Mouse (Mus musculus): ENCODE results near the gene Drap1. TPM values are rescaled to one million over a fixed set of nuclear protein-coding genes. Genes with fewer than 3 reads are reported as not detected.
"Not testable (repeated sequence)": the region's sequence is repeated elsewhere in the genome, so short reads cannot be mapped to it uniquely, and the experiment has no call there.

Gene Drap1
- total and polyA plus RNA-seq, 3 experiments = 159 to 290 (median 273) TPM

DNA sequence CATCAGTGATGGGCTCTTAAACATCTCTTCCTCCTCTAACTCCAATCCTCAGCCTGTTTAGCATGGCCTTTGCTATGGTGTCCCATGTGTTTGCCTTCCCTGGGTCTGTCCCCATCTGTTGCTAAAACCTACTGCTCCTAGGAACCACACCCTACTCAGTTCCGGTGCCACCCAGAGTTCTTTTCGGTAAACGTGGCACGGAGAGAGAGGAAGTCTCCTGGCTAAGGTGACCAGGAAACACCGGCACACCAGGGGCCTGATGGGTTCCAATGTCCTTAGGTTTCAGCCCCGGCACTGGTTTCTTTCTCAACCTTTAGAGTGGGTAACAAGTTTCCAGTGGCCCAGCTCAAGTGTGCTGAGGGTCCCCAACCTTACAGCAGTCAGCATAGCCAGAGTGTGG lies 4.2 kb downstream of the Drap1 start:
- DNase-seq = no peak

DNA sequence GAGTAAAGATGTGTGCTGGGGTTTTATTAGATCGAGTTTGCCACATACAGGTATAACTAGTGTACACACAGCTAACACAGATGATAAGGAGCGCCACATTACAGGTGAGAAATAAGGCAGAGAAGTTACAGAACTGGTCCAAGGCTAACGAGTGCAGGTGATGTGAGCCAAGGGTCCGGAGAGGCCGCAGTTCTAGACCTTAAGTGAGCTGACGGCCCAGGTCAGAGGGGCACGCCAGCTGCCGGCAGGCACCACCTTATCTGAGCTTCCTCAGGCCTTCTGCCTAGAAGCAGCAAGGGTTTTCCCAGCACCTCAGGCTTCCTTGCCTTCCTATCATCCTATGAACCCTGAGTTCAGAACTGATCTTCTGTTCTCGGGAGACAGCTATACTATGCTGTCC lies 5.1 kb downstream of the Drap1 start:
- no peak for DNase-seq

DNA sequence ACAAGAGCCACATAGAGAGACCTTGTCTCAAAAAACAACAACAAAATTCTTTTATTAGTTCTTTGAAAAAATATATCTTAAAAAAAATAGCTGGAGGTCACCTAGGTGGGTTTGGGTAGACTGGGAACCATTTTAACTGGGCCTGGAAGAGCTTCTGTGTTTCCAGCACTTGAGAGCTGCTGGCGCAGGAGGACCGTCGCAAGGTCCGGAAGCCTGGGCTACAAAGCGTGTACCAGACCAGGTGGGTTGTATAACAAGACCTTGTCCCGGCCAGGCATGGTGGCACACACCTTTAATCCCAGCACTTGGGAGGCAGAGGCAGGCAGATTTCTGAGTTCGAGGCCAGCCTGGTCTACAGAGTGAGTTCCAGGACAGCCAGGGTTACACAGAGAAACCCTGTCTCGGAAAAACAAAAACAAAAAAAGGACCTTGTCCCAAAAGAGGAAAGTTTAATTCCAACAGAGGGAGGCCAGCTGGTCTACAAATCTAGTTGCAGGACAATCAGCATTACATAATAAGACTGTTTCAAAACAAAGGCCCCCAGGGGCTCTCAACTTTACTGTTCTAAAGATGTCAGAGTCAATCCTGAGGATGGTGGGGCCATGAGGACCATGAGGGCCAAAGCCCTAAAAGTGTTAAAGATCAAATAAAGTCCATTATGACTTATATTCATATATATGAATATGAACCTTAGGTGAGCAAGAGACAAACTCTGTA lies 5.9 kb downstream of the Drap1 start:
- DNase-seq = no peak

DNA sequence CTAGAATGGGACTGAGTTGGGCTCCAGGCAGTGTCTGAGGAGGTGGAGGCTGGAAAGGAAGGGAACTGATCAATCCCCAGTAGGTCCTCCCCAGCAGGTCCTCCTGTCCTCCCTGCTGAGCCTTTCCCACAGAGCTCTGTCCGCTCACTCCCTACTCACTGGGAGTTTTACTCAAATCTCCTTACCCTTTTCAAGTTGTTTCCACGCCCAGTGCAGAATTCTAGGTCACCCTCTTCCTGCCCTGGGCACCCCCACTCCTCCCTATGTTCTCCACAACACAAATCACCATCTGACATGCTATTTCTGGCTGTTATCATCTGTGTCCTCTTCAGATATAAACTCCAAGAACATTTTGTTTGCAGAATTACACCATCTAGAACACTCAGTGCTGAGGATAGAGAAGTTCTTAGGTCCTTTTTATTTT lies 10.2 kb downstream of the Drap1 start:
- peak; percentile 51 for DNase-seq

DNA sequence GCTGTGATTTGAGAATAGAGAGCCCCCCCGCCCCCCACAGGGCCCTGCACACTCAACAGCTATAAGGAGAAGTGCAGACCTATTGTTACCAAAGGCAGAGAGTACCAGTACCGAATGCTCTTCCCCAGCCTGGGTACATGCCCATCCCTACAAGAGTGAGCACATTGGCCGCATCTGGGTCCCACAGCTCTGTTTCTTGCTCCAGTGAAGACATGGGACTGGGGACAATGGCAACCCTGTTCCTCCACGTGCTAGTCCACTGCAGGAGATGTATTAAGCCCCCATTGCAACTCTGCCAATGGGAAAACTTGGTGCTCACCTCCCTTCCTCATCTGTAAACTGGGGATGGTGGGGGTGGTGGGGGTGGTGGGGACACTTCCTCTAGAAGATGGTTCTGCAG lies 10.9 kb downstream of the Drap1 start:
- no peak for DNase-seq

DNA sequence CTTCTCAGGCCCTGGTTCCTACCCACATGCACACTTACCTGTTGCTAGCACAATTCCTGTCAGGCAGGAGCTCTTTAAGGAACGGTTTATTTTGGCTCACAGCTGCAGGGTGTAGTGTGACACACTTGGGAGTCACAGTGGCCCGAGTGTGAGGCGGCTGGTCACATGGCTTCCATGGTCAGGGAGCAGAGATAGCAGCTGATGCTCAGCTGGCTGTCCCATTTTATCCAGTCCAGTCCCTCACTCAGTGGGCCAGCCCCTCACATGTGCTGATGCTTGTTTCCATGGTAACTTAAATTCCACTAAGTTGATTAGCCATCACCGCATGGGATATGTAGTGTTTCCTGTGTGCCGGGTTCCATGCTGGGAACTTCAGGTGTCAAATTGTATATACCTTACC lies 12.8 kb downstream of the Drap1 start:
- DNase-seq = no peak

DNA sequence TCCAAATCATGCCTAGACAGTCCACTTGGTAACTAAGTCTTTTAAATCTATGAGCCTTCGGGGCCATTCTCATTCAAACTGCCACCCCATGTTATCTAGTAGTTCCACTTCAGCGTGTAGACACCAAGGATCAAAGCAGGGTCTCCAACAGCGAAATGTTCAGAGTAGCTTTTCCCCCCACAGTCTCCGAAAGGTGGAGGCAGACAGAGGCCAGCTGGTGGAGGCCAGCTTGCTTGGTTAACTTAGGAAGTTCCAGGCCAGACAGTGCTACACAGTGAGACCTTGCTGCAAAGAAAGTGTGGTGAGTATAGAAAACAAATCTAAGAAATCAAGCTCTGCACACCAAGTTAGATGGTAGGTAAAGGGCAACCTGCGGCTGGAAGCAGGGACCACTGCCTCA lies 14.1 kb downstream of the Drap1 start:
- DNase-seq = no peak

DNA sequence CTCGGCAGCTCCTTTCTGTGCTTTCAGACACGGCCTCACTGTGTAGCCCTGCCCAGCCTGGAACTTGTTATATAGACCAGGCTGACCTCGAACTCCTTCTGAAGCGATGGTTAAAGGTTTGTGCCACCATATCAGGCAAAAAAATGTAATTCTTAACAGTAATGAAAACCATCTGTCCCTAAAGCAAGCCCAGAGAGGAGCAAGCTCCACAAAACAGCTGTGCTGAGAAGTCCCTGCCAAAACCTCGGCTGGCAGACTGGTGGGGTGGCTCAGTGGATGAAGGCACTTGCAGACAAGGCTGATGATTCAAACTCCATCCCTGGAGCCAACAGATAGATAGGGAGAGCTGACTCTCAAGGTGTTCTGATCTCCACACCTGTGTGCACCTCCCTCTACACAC lies 15.7 kb downstream of the Drap1 start:
- no peak for DNase-seq

DNA sequence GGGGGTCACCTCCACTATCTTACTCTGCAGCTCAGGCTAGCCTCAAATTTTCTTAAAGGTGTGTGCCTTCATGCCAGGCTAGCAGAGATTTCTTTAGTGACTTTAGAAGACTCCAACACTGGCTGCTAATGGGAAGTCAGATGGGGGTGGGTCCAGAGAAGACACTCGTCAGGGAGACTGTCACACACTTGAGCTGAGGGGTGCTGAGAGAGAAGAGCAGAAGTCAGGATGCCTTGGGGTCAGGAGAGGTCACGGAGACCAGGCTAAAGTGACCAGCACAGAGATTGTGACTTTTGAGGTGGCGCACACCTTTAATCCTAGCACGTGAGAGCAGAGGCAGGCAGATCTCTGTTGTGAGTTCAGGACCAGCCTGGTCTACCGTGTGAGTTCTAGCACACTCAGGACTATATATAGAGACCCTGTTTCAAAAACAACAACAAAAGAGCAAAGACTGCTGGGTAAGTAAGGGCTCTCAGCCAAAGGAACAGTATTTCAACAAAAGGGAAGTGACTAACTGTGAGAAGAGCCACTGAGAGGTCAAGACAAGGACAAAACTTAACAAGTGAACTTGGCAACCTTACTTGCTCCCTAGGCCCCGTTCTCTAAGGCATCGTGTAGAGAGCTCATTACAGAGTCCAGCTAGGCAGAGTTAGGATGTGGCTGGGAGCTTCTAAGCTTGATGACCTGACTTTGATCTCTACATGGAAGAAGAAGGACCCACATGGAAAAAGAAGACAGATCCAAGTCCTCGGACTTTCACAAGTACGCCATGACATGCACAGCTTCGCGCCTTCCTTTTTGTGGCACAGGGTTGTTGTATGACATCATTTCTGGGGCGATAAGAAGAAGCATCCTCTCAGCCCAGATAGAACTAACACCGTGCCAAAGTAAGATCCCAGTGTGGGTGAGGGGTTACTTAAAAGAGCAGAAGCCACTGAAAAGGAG lies 16.4 kb downstream of the Drap1 start:
- DNase-seq = no peak

DNA sequence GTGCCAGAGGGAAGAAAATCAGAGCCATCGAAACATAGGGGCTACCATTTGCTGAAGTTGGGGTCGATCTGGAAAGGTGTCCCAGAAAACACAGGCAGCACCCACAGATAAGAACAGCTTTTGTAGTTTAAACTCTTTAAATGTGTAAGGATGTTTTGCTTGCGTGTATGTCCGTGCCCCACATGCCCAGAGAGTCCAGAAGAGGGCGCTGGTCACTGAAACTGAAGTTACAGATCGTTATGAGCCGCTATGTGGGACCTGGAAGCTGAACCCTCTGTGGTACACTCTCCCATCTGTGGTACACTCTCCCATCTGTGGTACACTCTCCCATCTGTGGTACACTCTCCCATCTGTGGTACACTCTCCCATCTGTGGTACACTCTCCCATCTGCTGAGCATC lies 17.6 kb downstream of the Drap1 start:
- peak; percentile 36 for DNase-seq

DNA sequence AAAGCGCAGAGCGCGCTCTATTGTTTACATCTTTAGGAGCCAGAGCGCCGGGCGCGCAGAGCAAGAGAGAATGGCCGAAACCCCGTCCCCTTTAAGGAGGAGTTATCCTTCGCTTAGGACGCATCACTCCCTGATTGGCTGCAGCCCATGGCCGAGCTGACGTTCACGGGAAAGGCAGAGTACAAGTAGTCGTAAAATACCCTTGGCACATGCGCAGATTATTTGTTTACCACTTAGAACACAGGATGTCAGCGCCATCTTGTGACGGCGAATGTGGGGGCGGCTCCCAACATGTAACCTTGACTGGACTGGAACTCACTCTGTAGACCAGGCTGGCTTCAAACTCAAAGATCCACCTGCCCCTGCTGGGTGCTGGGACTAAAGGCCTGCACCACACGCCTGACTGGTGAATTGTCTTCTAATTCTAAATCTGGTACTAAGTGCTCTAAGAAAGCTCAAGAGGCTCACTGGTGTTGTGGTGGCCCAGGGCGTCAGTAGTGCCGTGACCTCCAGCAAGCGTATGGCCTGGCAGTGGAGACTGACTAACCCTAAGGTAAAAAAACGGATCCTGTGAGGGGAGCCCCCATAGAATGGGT lies 18.1 kb downstream of the Drap1 start:
- DNase-seq = peak; percentile 67

DNA sequence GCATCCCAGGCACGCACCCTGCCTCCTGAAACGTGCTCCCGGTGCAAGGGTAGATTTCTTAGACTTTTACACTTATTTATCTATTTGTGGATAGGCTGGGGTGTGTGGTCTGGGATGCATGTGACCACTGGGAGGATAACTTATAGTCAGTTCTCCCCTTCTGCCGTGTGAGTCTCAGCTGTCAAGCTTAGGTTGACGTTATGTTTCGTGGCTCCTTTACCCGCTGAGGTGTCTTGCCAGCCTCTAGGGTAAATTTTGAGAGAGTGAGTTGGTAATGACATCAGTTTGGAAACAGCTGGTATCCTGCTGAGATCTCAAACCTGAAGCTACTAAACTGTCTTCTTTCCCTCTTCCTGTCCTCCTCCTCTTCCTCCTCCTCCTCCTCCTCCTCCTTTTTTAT lies 18.9 kb downstream of the Drap1 start:
- no peak for DNase-seq

DNA sequence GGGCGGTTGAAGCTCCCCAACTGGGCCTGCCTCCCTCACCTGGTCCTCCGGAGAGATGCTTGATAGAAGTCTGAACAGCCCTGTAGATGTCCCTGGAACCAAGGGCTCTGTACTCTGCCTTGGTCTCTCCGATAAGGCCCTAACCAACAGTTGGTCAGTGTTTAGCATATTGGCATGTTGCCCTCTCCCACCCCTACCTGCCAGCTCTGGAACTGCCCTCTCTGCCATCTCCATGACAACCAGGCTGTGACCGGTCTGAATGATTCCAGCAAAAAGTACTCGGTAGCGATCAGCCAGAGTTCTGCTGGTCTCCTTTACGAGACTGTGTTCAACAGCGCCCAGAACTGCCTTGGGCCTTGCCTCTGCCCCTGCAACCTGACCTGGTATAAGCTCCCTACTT lies 22.5 kb downstream of the Drap1 start, which contains the start of gene Tsga10ip:
TSS of gene Tsga10ip (minus strand) at position 234 of the 400 bp plus-strand sequence.
- no peak for DNase-seq

DNA sequence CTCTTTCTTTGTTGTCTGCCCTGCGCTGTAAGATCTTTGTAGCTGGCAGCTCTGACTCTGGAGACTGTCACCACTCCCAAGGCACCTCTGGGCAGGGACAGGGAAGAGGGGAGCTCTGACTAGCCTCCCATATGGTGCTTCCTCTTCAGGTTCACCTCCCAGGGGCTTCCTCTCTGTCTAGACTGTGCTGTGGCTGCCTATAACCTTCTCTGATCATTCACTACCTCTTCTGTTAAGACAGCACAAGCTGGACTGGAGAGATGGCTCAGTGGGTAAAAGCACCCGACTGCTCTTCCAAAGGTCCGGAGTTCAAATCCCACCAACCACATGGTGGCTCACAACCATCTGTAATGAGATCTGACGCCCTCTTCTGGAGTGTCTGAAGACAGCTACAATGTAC lies 23.7 kb downstream of the Drap1 start:
- not testable (repeated sequence) for DNase-seq

DNA sequence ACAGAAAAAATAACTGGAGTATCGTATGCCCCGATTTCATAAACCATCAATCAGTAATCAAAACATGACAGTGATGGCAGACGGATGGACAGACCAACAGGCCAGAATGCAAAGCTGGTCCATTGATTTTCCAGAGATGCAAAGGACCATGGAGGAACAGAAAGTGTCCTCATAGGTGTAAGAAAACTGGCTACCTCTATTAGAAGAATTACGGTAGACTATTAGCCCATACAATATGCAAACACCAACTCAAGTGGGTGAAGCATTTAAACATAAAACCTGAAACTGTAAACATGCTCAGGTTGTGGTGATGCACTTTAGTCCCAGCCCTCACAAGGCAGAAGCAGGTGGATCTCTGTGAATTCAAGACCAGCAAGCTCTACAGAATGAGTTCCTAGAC lies 29.4 kb downstream of the Drap1 start:
- no peak for DNase-seq

DNA sequence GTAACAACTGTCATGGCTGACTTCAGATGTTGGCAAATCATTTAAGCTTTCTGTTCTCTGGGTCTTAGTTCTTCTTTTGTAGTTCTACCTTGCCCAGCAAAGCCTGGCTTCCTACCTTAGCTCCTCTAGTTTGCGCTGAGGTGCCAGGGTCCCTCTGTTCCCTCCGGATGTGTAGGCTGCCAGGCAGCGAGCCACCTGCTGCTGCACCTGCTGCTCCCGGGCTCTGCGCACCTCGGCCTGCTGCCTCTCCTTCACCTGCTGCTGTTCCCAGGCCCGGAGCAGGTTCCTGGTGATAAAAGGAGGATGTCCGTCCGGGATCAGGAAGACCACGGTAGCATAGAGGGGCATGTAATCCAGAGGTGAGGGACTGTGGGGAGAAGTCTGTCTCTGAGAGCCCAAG lies 30.6 kb downstream of the Drap1 start:
- DNase-seq = no peak

DNA sequence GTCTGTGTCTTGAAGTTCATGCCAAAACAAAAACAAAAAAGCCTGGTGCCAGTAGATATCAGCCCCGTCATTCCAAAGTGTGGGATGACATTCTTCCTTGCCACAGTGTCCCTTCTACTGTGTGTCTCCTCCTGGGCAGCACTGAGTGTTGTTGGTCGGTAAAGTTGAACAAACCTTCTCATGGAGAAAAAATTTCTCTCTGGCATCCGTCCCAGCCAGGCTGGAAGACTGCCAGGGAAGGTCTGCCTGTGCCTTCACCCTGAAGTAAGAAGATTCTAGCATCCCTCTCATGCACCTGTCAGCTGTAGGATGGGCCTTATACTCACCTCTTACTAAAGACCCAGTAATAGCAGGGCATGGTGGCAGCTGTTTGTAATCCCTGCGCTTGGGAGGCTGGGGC lies 31.9 kb downstream of the Drap1 start:
- peak; percentile 88 for DNase-seq

DNA sequence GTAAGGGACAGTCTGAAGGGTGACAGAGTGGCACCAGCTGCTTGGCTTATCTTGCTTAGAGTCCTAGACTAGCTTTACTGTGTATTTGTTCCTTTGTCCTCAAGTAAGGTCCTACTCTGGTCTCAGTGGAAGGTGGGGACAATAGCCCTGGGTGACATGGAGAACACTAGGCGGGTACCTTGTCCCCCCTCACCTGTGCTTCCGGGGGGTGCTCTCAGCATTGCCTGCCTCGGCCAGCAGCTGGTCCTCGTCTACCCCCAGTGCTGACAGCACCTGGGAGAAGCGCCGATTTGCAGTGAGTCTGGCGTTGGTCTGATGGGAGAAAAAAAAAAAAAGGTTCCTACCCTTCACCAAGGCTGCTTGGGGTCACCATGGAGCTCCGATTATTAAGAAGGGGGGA lies 34.4 kb downstream of the Drap1 start:
- no peak for DNase-seq

DNA sequence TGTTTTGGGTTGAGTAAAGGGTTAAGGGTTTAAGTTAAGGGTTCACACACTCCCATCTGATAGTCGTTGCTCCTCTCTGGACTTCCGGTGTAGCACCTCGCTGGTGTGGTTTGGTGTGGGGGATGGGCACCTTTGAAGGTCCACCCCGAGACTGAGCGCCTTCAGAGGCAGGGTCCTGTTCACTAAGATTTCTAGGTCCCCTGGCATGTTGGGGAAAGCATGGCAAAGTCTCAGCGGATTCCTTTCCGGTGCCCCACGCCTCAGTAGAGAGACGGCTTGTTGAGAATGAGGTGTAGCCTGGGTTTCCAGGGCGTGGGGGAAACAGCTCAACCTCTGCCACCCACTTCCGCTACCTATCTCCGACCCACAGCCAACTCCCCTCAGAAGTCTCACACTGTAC lies 35.1 kb downstream of the Drap1 start:
- DNase-seq = peak; percentile 39

DNA sequence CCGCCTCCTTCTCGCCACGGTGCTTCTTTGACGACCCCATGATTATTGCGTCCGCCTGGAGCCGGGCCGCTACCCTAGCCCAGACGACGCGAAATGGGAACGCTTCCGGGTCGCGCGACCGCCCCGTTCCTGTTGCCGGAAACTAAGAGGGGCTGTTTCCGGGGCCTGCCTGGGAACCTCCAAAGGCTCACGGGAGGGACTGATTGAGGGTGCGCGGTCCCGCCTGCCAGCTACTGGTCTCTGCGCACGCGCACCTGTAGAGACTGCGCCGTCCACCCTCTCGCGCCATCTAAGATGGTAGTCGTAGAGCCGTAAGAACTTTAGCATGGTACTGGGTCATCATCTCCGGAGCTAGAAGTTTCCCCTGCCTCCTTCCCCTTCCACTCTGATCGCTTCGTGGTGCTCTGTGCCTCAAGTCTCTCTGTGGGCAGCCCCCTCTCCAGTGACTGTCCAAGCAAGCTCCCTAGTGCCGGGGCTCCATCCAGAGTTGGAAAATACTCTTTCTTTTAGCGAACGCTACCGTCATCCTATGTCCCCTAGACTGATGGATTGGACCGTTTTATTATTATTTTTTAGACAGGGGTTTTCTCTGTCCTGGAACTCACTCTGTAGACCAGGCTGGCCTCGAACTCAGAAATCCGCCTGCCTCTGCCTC lies 36.1 kb downstream of the Drap1 start, which contains the start of gene Sart1:
TSS of gene Sart1 (minus strand) at position 116 of the 655 bp plus-strand sequence.
- peak; percentile 97 for DNase-seq

DNA sequence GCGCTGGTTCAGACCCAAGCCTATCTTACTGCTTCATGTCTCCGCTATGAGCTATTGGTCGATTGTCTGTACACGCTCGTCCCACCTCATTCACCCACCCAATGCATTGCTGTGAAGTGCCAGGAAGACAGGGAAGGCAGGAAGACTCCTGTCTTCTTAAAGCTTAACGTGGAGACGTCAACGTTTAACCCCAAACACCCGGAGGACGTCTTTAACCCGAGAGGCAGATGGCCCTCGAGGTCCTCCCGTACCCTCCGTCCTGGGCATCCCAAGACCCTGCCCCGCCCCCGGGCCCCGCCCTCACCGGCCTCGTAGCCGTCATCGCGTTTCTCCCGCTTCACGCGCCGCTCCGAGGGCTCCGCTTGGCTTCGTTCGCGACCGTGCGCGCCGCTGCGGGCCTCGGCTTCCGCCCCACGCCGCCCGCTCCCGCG lies 36.8 kb downstream of the Drap1 start:
- DNase-seq = peak; percentile 56

DNA sequence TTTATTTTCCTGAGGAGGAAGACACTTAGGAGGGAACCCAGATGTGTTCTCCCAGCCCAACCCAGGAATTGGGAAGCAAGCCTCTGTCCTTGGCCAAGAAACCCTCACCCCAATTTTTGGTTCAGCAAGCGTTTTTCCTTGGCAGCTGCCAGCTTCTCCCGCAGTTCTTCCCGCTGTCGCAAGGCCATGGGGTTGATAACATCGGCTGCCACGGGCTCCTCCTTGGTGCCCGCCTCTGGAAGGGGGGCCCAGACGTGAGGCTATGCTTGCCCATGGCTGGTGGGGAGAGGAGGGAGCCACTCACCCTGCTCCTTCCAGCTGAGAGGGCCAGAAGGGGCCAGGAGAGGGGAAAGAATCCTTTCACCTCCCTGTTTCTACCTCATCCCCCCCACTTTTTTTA lies 40.1 kb downstream of the Drap1 start:
- DNase-seq = no peak

Measured in adrenal gland, adult 2 months (tissue).